Mouse (Mus musculus): ENCODE results near the gene Wfdc3.

Gene Wfdc3

GRCm38 (mm10) chr2:164745843-164746479, at the start of gene Wfdc3, which contains the start of gene Dnttip1:
Gene Wfdc3 (minus strand): TSS chr2:164745931.
Gene Dnttip1 (plus strand): TSS chr2:164745983.
- peak; percentile 89 for DNase-seq (ENCODE audit: low spot score)

- DNase-seq (ENCODE audit: low spot score), result peak; percentile 82
These were observed 48.6 kb upstream of the Wfdc3 start for GRCm38 (mm10) chr2:164794293-164794692.

GRCm38 (mm10) chr2:164793772-164794171, 48.0 kb upstream of the Wfdc3 start:
- no peak for DNase-seq (ENCODE audit: low spot score)

- DNase-seq (ENCODE audit: low spot score), result peak; percentile 47
These were observed 47.5 kb upstream of the Wfdc3 start for GRCm38 (mm10) chr2:164793236-164793635.

- DNase-seq (ENCODE audit: low spot score), result no peak
These were observed 46.9 kb upstream of the Wfdc3 start for GRCm38 (mm10) chr2:164792400-164793190.

DNA sequence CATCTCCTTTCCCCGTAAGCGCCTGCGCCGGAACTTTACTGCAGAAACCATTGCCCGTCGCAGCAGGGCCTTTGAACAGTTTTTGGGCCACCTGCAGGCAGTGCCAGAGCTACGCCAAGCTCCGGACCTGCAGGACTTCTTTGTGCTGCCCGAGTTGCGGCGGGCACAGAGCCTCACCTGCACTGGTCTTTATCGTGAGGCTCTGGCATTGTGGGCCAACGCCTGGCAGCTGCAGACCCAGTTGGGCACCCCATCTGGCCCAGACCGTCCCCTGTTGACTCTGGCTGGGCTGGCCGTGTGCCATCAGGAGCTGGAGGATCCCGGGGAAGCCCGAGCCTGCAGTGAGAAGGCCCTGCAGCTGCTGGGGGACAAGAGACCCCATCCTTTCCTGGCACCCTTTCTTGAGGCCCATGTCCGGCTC, 46.1 kb upstream of the Wfdc3 start:
- DNase-seq (ENCODE audit: low spot score), result no peak

GRCm38 (mm10) chr2:164790451-164790850, 44.7 kb upstream of the Wfdc3 start:
- DNase-seq (ENCODE audit: low spot score), result no peak

DNA sequence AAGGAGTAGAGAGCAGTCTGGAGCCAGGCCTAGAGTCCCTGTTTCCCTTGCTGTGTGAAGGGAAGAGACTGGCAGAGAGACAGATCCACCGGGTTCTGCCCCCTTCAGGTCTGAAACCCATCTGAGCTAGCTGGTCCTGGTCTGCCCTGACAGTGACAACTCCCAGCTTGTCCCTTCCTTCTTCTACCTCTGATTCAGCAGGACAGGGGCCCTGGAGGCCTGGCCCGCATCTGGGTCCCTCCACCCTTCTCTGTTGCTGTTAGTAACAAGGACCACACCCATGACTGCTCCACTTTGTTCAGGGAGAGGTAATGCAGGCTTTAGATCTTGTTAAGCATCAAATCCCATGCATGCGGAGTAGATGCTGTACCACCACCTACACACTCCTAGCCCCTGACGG, 42.7 kb upstream of the Wfdc3 start:
- DNase-seq (ENCODE audit: low spot score), result no peak

- DNase-seq (ENCODE audit: low spot score), result no peak
These were observed 42.0 kb upstream of the Wfdc3 start for GRCm38 (mm10) chr2:164787779-164788178.

GRCm38 (mm10) chr2:164787032-164787431, 41.3 kb upstream of the Wfdc3 start:
- DNase-seq (ENCODE audit: low spot score), result no peak

- DNase-seq (ENCODE audit: low spot score), result no peak
These were observed 40.7 kb upstream of the Wfdc3 start for GRCm38 (mm10) chr2:164786388-164786885.

- DNase-seq (ENCODE audit: low spot score), result peak; percentile 77
These were observed 40.0 kb upstream of the Wfdc3 start, which contains the start of gene Snx21 for GRCm38 (mm10) chr2:164785481-164786387. Gene Snx21 (plus strand): TSS chr2:164785823.

GRCm38 (mm10) chr2:164784869-164785420, 39.2 kb upstream of the Wfdc3 start:
- no peak for DNase-seq (ENCODE audit: low spot score)

DNA sequence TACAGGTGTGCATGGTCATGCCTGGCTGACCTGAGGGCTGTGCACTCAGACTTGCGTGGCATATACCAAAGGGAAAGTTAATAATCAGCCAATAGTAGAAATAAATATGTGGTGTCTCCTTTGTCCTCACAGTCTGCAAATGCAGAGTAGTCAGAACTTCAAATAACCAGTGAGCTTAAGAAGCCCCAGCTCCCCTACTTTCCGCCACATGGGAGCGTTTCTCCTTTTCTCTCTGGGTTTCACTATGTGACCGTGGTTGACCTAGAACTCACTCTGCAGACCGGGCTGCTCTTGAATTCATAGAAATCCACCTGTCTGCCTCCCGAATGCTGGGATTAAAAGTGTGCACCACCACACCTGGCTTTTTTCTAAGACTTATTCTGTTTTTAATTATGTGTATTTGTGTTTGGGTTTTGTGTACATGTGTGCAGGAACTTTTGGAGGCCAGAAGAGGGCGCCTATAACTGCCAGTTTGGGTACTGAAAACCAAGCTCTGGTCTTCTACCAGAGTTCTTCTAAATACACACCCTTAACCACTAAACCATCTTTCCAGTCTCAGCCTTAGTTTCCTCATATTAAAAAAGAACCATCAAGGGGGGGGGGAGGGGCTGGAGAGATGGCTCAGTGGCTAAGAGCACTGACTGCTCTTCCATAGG, 38.3 kb upstream of the Wfdc3 start:
- DNase-seq (ENCODE audit: low spot score), result no peak

DNA sequence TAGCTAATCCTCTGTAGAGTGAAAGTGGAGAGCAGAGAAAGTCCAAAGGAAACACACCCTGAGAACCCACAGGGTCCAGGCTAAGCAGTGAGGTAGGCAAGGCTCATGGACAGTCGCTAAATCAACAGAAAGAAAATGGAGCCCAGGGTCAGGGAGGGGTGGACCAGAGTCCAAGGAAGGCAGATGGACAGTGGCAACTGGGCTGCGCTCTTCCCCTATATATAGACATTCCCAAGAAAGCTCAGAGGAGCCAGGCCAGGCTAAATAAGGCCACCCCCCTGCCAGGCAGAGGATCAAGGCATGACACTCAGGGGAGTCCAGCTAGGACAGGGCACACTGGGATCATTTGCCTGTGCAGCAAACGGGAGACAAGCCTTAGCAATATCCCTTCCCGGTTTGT, 36.1 kb upstream of the Wfdc3 start:
- DNase-seq (ENCODE audit: low spot score), result no peak

- DNase-seq (ENCODE audit: low spot score), result no peak
These were observed 33.9 kb upstream of the Wfdc3 start, which contains the start of gene Tnnc2 for GRCm38 (mm10) chr2:164779481-164780086. Gene Tnnc2 (minus strand): TSS chr2:164779967.

DNA sequence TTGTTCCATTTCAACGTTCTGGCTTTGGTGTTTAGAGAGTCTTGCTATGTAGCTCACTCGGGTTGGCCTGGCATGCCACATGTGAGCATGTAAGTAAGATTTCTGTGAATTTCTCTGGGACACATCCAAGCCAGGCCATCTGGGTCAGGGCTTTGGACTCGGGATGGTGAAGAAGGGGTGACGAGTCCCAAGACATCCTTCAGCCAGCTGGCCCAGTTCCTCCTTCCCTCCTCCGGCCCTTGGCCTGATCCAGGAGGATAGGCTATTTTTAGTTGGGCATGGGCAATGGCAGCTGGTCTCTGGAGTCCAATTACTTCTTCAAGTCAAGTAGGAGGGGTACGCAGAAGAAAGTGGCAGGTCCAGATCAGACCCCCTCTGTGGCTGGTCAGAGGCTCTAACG, 33.1 kb upstream of the Wfdc3 start:
- no peak for DNase-seq (ENCODE audit: low spot score)

DNA sequence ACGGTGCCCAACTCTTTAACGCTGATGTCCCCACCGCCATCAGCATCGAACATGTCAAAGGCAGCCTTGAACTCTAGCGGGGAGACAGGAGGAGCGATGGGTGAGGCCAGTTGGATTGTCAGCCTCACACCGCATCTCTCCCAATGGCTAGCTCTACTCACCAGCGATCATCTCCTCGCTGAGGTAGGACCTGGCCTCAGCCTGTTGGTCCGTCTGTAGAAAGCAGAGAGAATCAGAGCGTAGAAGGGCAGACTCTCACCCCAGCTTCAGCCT, 32.2 kb upstream of the Wfdc3 start:
- DNase-seq (ENCODE audit: low spot score), result no peak

DNA sequence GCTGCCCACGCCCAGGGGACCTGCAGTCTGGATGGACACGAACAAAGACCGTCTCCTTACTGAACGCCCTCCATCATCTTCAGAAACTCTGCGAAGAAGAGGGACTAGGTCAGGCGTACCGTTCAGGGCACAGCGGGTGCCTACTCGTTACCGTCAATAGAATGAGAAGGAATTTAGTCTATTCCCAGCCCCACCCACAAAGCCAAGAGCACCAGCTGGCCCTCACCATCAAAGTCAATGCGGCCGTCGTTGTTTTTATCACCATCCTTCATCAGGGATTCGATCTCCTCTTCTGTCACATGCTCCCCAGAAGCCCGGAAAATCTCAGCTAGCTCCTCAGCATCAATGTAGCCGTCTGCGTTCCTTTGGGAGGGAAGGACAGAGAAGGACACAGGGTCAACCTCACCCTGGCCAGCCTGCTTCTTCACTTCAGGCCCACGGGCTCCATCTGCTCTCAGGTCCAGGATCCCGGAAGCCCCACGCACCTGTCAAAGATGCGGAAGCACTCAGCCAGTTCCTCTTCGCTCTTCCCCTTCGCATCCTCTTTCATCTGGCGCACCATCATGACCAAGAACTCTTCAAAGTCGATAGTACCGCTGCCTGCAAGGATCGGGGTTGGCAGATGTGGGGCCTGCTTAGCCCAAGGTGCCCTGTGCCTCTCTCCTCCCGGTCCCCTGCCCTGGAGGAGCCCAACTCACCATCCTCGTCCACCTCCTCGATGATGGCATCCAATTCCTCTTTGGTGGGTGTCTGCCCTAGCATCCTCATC, 31.7 kb upstream of the Wfdc3 start:
- DNase-seq (ENCODE audit: low spot score), result no peak

GRCm38 (mm10) chr2:164776801-164777200, 31.1 kb upstream of the Wfdc3 start:
- no peak for DNase-seq (ENCODE audit: low spot score)

Data from ovary, postnatal 14 days (tissue).